Mouse (Mus musculus) cerebellum, postnatal 10 days (tissue): ENCODE data around the gene Stk11ip.

ENCODE experiments used
- DNase-seq, 2 experiments: peaks; one replicate each; pipeline ENCODE4 v3.0.0; 2021; ENCODE audit warnings: mixed read lengths in 2 of 2

Stk11ip gene

GRCm38 (mm10) chr1:75544351-75544750 is 23.0 kb downstream of the Stk11ip start:
- DNase-seq, result no peak

GRCm38 (mm10) chr1:75545965-75546956 is 24.9 kb downstream of the Stk11ip start, which contains the start of gene Slc4a3:
TSS of gene Slc4a3 (plus strand) at chr1:75546266.
- peak; percentile 83 for DNase-seq

GRCm38 (mm10) chr1:75547351-75547750 is 26.0 kb downstream of the Stk11ip start:
- no peak for DNase-seq

GRCm38 (mm10) chr1:75548083-75548482 is 26.8 kb downstream of the Stk11ip start:
- DNase-seq, result no peak

- no peak for DNase-seq
Measured at GRCm38 (mm10) chr1:75548871-75549270, 27.5 kb downstream of the Stk11ip start.

GRCm38 (mm10) chr1:75549289-75550279 is 28.3 kb downstream of the Stk11ip start:
- no peak for DNase-seq

- DNase-seq, result no peak
Measured at GRCm38 (mm10) chr1:75550586-75550985, 29.3 kb downstream of the Stk11ip start.

GRCm38 (mm10) chr1:75555680-75556079 is 34.4 kb downstream of the Stk11ip start:
- no peak for DNase-seq

GRCm38 (mm10) chr1:75556143-75556781 is 34.9 kb downstream of the Stk11ip start:
- no peak for DNase-seq

GRCm38 (mm10) chr1:75557041-75557440 is 35.7 kb downstream of the Stk11ip start:
- no peak for DNase-seq

- no peak for DNase-seq
Measured at GRCm38 (mm10) chr1:75558388-75559178, 37.3 kb downstream of the Stk11ip start.

- DNase-seq, result peak; percentile 96 to 98
Measured at GRCm38 (mm10) chr1:75559212-75559925, 38.0 kb downstream of the Stk11ip start.

- DNase-seq, result no peak
Measured at GRCm38 (mm10) chr1:75560206-75560913, 39.0 kb downstream of the Stk11ip start.

- peak; percentile 71 to 73 for DNase-seq
Measured at GRCm38 (mm10) chr1:75561221-75561897, 40.0 kb downstream of the Stk11ip start.

GRCm38 (mm10) chr1:75561898-75562238 is 40.5 kb downstream of the Stk11ip start:
- DNase-seq, result peak in 1 of 2 experiments; percentile 69

- DNase-seq, result no peak
Measured at GRCm38 (mm10) chr1:75564102-75564501, 42.8 kb downstream of the Stk11ip start.

GRCm38 (mm10) chr1:75564916-75565315 is 43.6 kb downstream of the Stk11ip start:
- no peak for DNase-seq

- no peak for DNase-seq
Measured at GRCm38 (mm10) chr1:75565616-75566015, 44.3 kb downstream of the Stk11ip start.

- DNase-seq, result no peak
Measured at GRCm38 (mm10) chr1:75570403-75570802, 49.1 kb downstream of the Stk11ip start.

GRCm38 (mm10) chr1:75572776-75573175 is 51.4 kb downstream of the Stk11ip start:
- DNase-seq, result peak; percentile 85 to 87
